Mouse (Mus musculus): ENCODE measurements around the gene Polrmt.

Gene Polrmt

GRCm38 (mm10) chr10:79688720-79689119 is 57.7 kb downstream of the Polrmt start, which contains the start of gene Gzmm:
Gene Gzmm, plus strand, starts transcription at chr10:79689020.
- DNase-seq (ENCODE audit: low spot score in 2 of 2): no peak

DNA sequence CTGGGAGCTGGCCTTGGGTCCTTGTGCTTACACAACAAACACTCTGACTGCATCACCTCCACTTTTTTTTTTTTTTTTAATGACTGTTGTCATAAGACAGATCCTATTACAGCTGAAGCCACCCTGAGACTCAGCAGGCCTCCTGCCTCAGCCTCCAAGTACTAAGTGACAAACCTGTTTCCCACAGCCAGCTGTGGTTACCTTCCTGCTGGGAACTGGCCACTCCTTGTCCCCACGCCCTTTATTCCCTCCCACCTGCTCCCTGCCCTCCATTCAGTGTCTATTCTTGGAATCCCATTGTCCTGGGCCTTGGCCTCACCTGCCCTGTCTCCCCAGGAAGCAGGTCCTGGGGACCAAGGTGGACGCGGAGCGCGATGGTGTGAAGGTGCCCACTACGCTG is 58.9 kb downstream of the Polrmt start:
- DNase-seq (ENCODE audit: low spot score in 2 of 2): no peak

DNA sequence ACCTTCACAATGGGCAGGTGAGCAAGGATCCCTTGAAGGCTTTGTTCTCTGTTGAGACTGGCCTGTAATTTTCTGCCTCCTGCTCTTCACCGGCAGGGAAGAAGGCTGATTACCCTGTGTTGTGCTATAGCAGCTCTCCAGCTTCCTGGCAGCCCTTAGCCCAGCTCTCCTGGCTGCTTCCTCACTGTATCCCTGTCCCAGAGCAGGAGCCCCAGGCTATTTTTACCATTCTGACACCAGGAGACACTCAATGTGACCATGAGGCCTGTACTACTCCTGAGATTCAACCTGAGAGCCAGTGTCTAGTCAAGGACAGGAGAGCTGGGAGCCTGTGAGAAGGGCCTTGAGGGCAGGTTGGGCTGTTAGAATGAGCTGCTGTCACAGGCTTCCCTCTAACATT is 59.7 kb downstream of the Polrmt start:
- no peak for DNase-seq (ENCODE audit: low spot score in 2 of 2)

- no peak for DNase-seq (ENCODE audit: low spot score in 2 of 2)
Measured at GRCm38 (mm10) chr10:79686219-79686618, 60.2 kb downstream of the Polrmt start.
